Comparison of ENCODE assay signal across 12 mouse cellular contexts in the genomic region with DNA sequence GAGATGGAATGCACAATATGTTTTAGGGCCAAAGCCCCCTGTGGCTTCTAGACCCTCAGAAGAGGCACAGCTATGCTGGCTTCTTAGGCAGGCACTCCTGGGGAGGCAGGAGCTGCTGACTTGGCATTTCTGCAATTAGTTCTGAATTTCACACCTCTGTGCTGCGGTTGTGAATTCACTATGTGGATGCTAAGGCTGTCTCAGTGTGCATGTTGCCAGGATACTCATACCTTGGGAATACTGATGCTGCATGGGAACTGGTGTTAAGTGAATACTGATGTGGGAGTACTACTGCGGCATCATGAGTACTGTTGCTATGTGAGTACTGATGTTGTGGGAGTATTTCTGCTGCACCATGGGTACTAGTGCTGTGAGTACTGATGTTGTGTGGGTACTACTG. TPM values are rescaled to one million over a fixed set of nuclear protein-coding genes. Genes with fewer than 3 reads are reported as not detected.
DNase-seq lines count a peak whose midpoint lies in the region; ATAC-seq and TF ChIP-seq lines count a peak whose summit lies in the region.
"Had no signal": no experiment of that assay in that cellular context is flagged by ENCODE, and none has a peak within 500 bp of the region (broad histone marks: within the 10 kb centered on the region; RNA-seq: fewer than 3 reads in every experiment).

No protein-coding gene starts in this region.

- H3K27me3 ChIP-seq in lung, embryonic 14.5 days (ENCODE audit: insufficient read depth, low read length), result no peaks in the 10 kb centered on the region
- 0 out of 2 replicates have a peak, but pooled peaks cover 3% of the 10 kb centered on the region for H3K27me3 ChIP-seq in embryonic facial prominence, embryonic 10.5 days (replicated peaks; ENCODE audit: low read depth, poor library complexity, severe bottlenecking)
- no peaks in the 10 kb centered on the region for H3K27me3 ChIP-seq in forebrain, embryonic 13.5 days
- H3K27me3 ChIP-seq in limb, embryonic 10.5 days (ENCODE audit: low read depth, poor library complexity, severe bottlenecking), result no peaks in the 10 kb centered on the region

- H3K36me3 ChIP-seq in lung, embryonic 14.5 days (ENCODE audit: insufficient read depth), result no peaks in the 10 kb centered on the region
- H3K36me3 ChIP-seq in embryonic facial prominence, embryonic 10.5 days (replicated peaks), result no peaks in the 10 kb centered on the region
- no peaks in the 10 kb centered on the region for H3K36me3 ChIP-seq in forebrain, embryonic 13.5 days (ENCODE audit: poor library complexity, severe bottlenecking)
- H3K36me3 ChIP-seq in limb, embryonic 10.5 days, result no peaks in the 10 kb centered on the region

- no peaks in the 10 kb centered on the region for H3K9me3 ChIP-seq in lung, embryonic 14.5 days (ENCODE audit: low read depth, low read length)
- H3K9me3 ChIP-seq in embryonic facial prominence, embryonic 10.5 days, result no peaks in the 10 kb centered on the region
- H3K9me3 ChIP-seq in forebrain, embryonic 13.5 days (replicated peaks), result no peaks in the 10 kb centered on the region
- H3K9me3 ChIP-seq in limb, embryonic 10.5 days (replicated peaks), result no peaks in the 10 kb centered on the region

- WGBS in lung, embryonic 14.5 days, result 65% methylated on average over 2 of the region's 2 CpGs
- 87% methylated on average over 2 of the region's 2 CpGs for WGBS in embryonic facial prominence, embryonic 10.5 days
- WGBS in forebrain, embryonic 13.5 days, result 85% methylated on average over 2 of the region's 2 CpGs
- WGBS in limb, embryonic 10.5 days, result 90% methylated on average over 2 of the region's 2 CpGs

- H3K27ac ChIP-seq in lung, embryonic 14.5 days (ENCODE audit: low read depth), result peak overlapping the region; percentile 77
- H3K27ac ChIP-seq in embryonic facial prominence, embryonic 10.5 days (replicated peaks), result peak overlapping the region; percentile 83
- H3K27ac ChIP-seq in forebrain, embryonic 13.5 days, result peak overlapping the region; percentile 62; the same call in 1 of the 2 replicates
- H3K27ac ChIP-seq in limb, embryonic 10.5 days, result peak overlapping the region; percentile 66

- no peak for ATAC-seq in lung, embryonic 14.5 days (ENCODE audit: insufficient read depth)
- ATAC-seq in forebrain, embryonic 13.5 days, result no peak

- H3K4me1 ChIP-seq in lung, embryonic 14.5 days (ENCODE audit: insufficient read depth), result peaks cover 48% of the 10 kb centered on the region
- H3K4me1 ChIP-seq in embryonic facial prominence, embryonic 10.5 days, result peaks cover 84% of the 10 kb centered on the region
- H3K4me1 ChIP-seq in forebrain, embryonic 13.5 days, result peaks cover 60% of the 10 kb centered on the region
- peaks cover 81% of the 10 kb centered on the region for H3K4me1 ChIP-seq in limb, embryonic 10.5 days

- no peak overlapping the region for H3K4me2 ChIP-seq in lung, embryonic 14.5 days
- no peak overlapping the region for H3K4me2 ChIP-seq in forebrain, embryonic 13.5 days

- no peak for DNase-seq in lung, embryonic 14.5 days
- no peak for DNase-seq in lung, postnatal 10 days
- no peak for DNase-seq in embryonic facial prominence, embryonic 10.5 days (ENCODE audit: low spot score)
- no peak for DNase-seq in limb, embryonic 10.5 days (ENCODE audit: low spot score)
- no peak for DNase-seq in retina, embryonic 14.5 days (ENCODE audit: low spot score)
- DNase-seq in frontal cortex, postnatal 25 days (ENCODE audit: low spot score in 2 of 2), result no peak
- DNase-seq: cerebellum, adult 2 months; embryo, embryonic 11 days; heart, adult 18-20 months; heart, postnatal 4 days; right cerebral cortex, postnatal 14 days had no signal

- H3K9ac ChIP-seq in lung, embryonic 14.5 days, result no peak overlapping the region
- no peak overlapping the region for H3K9ac ChIP-seq in forebrain, embryonic 13.5 days

- no peak for TF ChIP-seq CTCF in lung, embryonic 14.5 days (IDR thresholded peaks at IDR 0.05; ENCODE audit: low read depth)

- H3K4me3 ChIP-seq in lung, embryonic 14.5 days (ENCODE audit: low read depth, low read length), result no peak overlapping the region
- H3K4me3 ChIP-seq in embryonic facial prominence, embryonic 10.5 days, result no peak overlapping the region
- no peak overlapping the region for H3K4me3 ChIP-seq in forebrain, embryonic 13.5 days
- no peak overlapping the region for H3K4me3 ChIP-seq in limb, embryonic 10.5 days

RNA-seq across cellular contexts. Expression of gene Cdc42ep4, which starts 30.8 kb away (rescaled TPM):
- polyA plus RNA-seq in lung, embryonic 14.5 days (2014; fragmentation: Nextera tagmentation; extraction: Ambion mirVana), result 86.6 and 86.9 TPM in 2 replicates
- polyA plus RNA-seq in embryonic facial prominence, embryonic 10.5 days (2016; fragmentation: Nextera tagmentation; extraction: Ambion mirVana), result 117 TPM in 2 replicates
- 89.8 and 98.0 TPM in 2 replicates for polyA plus RNA-seq in forebrain, embryonic 13.5 days (2015; fragmentation: Nextera tagmentation; extraction: Ambion mirVana)
- polyA plus RNA-seq in limb, embryonic 10.5 days (2016; fragmentation: Nextera tagmentation; extraction: Ambion mirVana), result 111 and 130 TPM in 2 replicates
